Mouse (Mus musculus): ENCODE data around the gene Auts2.

Auts2 gene

GRCm38 (mm10) chr5:131992268-131992667 is 550.9 kb downstream of the Auts2 start:
- no peak for DNase-seq (ENCODE audit: low spot score)

- DNase-seq (ENCODE audit: low spot score) = no peak
These were observed 552.6 kb downstream of the Auts2 start for GRCm38 (mm10) chr5:131990532-131990931.

GRCm38 (mm10) chr5:131981451-131981850 is 561.7 kb downstream of the Auts2 start:
- no peak for DNase-seq (ENCODE audit: low spot score)

GRCm38 (mm10) chr5:131978939-131979338 is 564.2 kb downstream of the Auts2 start:
- no peak for DNase-seq (ENCODE audit: low spot score)

GRCm38 (mm10) chr5:131977497-131977896 is 565.6 kb downstream of the Auts2 start:
- no peak for DNase-seq (ENCODE audit: low spot score)

- DNase-seq (ENCODE audit: low spot score) = no peak
These were observed 571.2 kb downstream of the Auts2 start for GRCm38 (mm10) chr5:131971901-131972300.

GRCm38 (mm10) chr5:131965499-131965898 is 577.6 kb downstream of the Auts2 start:
- DNase-seq (ENCODE audit: low spot score) = no peak

- no peak for DNase-seq (ENCODE audit: low spot score)
These were observed 579.6 kb downstream of the Auts2 start for GRCm38 (mm10) chr5:131963565-131963964.

GRCm38 (mm10) chr5:131961859-131962258 is 581.3 kb downstream of the Auts2 start:
- no peak for DNase-seq (ENCODE audit: low spot score)

GRCm38 (mm10) chr5:131960432-131960831 is 582.7 kb downstream of the Auts2 start:
- no peak for DNase-seq (ENCODE audit: low spot score)

- DNase-seq (ENCODE audit: low spot score) = no peak
These were observed 586.1 kb downstream of the Auts2 start for GRCm38 (mm10) chr5:131956998-131957397.

GRCm38 (mm10) chr5:131956090-131956489 is 587.1 kb downstream of the Auts2 start:
- DNase-seq (ENCODE audit: low spot score) = no peak

- DNase-seq (ENCODE audit: low spot score) = no peak
These were observed 587.7 kb downstream of the Auts2 start for GRCm38 (mm10) chr5:131955227-131956016.

GRCm38 (mm10) chr5:131948571-131949151 is 594.5 kb downstream of the Auts2 start:
- no peak for DNase-seq (ENCODE audit: low spot score)

GRCm38 (mm10) chr5:131946801-131947200 is 596.3 kb downstream of the Auts2 start:
- no peak for DNase-seq (ENCODE audit: low spot score)

GRCm38 (mm10) chr5:131944761-131945160 is 598.4 kb downstream of the Auts2 start:
- DNase-seq (ENCODE audit: low spot score) = no peak

- no peak for DNase-seq (ENCODE audit: low spot score)
These were observed 614.4 kb downstream of the Auts2 start for GRCm38 (mm10) chr5:131928696-131929095.

- no peak for DNase-seq (ENCODE audit: low spot score)
These were observed 620.4 kb downstream of the Auts2 start for GRCm38 (mm10) chr5:131922759-131923158.

GRCm38 (mm10) chr5:131922118-131922517 is 621.0 kb downstream of the Auts2 start:
- no peak for DNase-seq (ENCODE audit: low spot score)

GRCm38 (mm10) chr5:131919983-131920777 is 623.0 kb downstream of the Auts2 start:
- no peak for DNase-seq (ENCODE audit: low spot score)

- no peak for DNase-seq (ENCODE audit: low spot score)
These were observed 626.2 kb downstream of the Auts2 start for GRCm38 (mm10) chr5:131916791-131917403.

GRCm38 (mm10) chr5:131913562-131913961 is 629.6 kb downstream of the Auts2 start:
- DNase-seq (ENCODE audit: low spot score) = no peak

Data from ovary, postnatal 10 days (tissue).